Mouse (Mus musculus) kidney, embryonic 14.5 days (tissue): ENCODE data around the gene Cmtm8. TPM values are rescaled to one million over a fixed set of nuclear protein-coding genes. Genes with fewer than 3 reads are reported as not detected.
A peak's percentile ranks its signal among the peaks of the same experiment; 100 is the strongest.

Experiments
- ATAC-seq: fragments of 200-750 bp; cut with Nextera tagmentation; 2 replicates; pipeline ENCODE4 v1.8.0; 2017; ENCODE audit warnings: moderate number of reproducible peaks, mild to moderate bottlenecking, moderate TSS enrichment, moderate library complexity; ENCODE audit not compliant: low FRiP score, low TSS enrichment
- H3K27ac ChIP-seq: fragments of 300-500 bp; sonication (generic); 2 replicates; pipeline ENCODE4 v1.5.1; 2014; ENCODE audit warnings: low read depth, mild to moderate bottlenecking, low read length, moderate library complexity, mixed read lengths
- H3K27me3 ChIP-seq: fragments of 300-500 bp; sonication (generic); 2 replicates; pipeline ENCODE4 v1.6.1; 2014; ENCODE audit warnings: mild to moderate bottlenecking, low read length; ENCODE audit not compliant: control insufficient read depth, insufficient read depth
- H3K36me3 ChIP-seq: fragments of 300-500 bp; sonication (generic); 2 replicates; pipeline ENCODE4 v1.6.1; 2014; ENCODE audit warnings: low read length, mixed read lengths; ENCODE audit not compliant: control insufficient read depth, insufficient read depth
- H3K4me1 ChIP-seq: fragments of 300-500 bp; sonication (generic); 2 replicates; pipeline ENCODE4 v1.6.1; 2014; ENCODE audit warnings: low read length, mixed read lengths; ENCODE audit not compliant: control insufficient read depth, insufficient read depth
- H3K4me2 ChIP-seq: fragments of 300-500 bp; sonication (generic); replicated peaks from 2 replicates; pipeline ENCODE4 v1.6.1; 2014; ENCODE audit warnings: low read depth, mild to moderate bottlenecking, low read length
- H3K4me3 ChIP-seq: fragments of 300-500 bp; sonication (generic); 2 replicates; pipeline ENCODE4 v1.5.1; 2014; ENCODE audit warnings: mild to moderate bottlenecking, low read length
- H3K9ac ChIP-seq: fragments of 300-500 bp; sonication (generic); 2 replicates; pipeline ENCODE4 v1.6.1; 2014; ENCODE audit warnings: low read depth, mild to moderate bottlenecking, low read length, moderate library complexity
- H3K9me3 ChIP-seq: fragments of 300-500 bp; sonication (generic); 2 replicates; pipeline ENCODE4 v1.6.1; 2016; ENCODE audit warnings: low read length; ENCODE audit not compliant: control insufficient read depth
- WGBS: fragments of 180-500 bp; shearing (Covaris S2); extraction: QIAGEN DNeasy Blood & Tissue Kit; methylation state at CpG from one replicate; pipeline ENCODE4 v1.1.7; 2014; 5-methylcytosine and 5-hydroxymethylcytosine counted together
- polyA plus RNA-seq: library from polyadenylated mRNA; unstranded; fragments of >200 nt; fragmentation: Nextera tagmentation; extraction: Ambion mirVana; gene quantifications from 2 replicates; pipeline ENCODE4 v1.2.1, GENCODE M21; 2014

Gene Cmtm8
- polyA plus RNA-seq, 1 experiment from 2014 or later = 36.0 TPM

GRCm38 (mm10) chr9:114798845-114799244, 45.1 kb downstream of the Cmtm8 start:
- H3K9me3 ChIP-seq = no peaks in the 10 kb centered on the region
- 46% methylated on average over 6 of the region's 6 CpGs for WGBS
- H3K9ac ChIP-seq = no peak overlapping the region
- H3K4me3 ChIP-seq = no peak overlapping the region
- H3K4me2 ChIP-seq = no peak overlapping the region
- H3K4me1 ChIP-seq = peaks cover 9% of the 10 kb centered on the region
- H3K36me3 ChIP-seq = no peaks in the 10 kb centered on the region
- H3K27ac ChIP-seq = no peak overlapping the region
- H3K27me3 ChIP-seq = no peaks in the 10 kb centered on the region
- no peak for ATAC-seq

GRCm38 (mm10) chr9:114797329-114798004, 46.5 kb downstream of the Cmtm8 start:
- peak; percentile 79 for ATAC-seq

GRCm38 (mm10) chr9:114796473-114797050, 47.4 kb downstream of the Cmtm8 start:
- Histone ChIP-seq H3K27ac (no peak overlapping the region), H3K9me3 (no peaks in the 10 kb centered on the region), H3K36me3 (no peaks in the 10 kb centered on the region), H3K4me1 (peaks cover 9% of the 10 kb centered on the region), H3K4me2 (no peak overlapping the region), H3K9ac (no peak overlapping the region), H3K27me3 (no peaks in the 10 kb centered on the region), H3K4me3 (no peak overlapping the region)
- no peak for ATAC-seq
- 64% methylated on average over 11 of the region's 11 CpGs for WGBS

More at GRCm38 (mm10) chr9:114797329-114798004, 46.5 kb downstream of the Cmtm8 start:
- Histone ChIP-seq H3K9me3 (no peaks in the 10 kb centered on the region), H3K36me3 (no peaks in the 10 kb centered on the region), H3K4me2 (no peak overlapping the region), H3K27me3 (no peaks in the 10 kb centered on the region), H3K27ac (no peak overlapping the region), H3K9ac (no peak overlapping the region), H3K4me1 (peaks cover 9% of the 10 kb centered on the region), H3K4me3 (no peak overlapping the region)
- 58% methylated on average over 11 of the region's 11 CpGs for WGBS

- WGBS = 85% methylated on average over 4 of the region's 4 CpGs
- no peak overlapping the region for H3K4me2 ChIP-seq
- no peak for ATAC-seq
- H3K9me3 ChIP-seq = no peaks in the 10 kb centered on the region
- no peak overlapping the region for H3K4me3 ChIP-seq
- H3K4me1 ChIP-seq = peaks cover 5% of the 10 kb centered on the region
- H3K36me3 ChIP-seq = no peaks in the 10 kb centered on the region
- no peak overlapping the region for H3K27ac ChIP-seq
- no peak overlapping the region for H3K9ac ChIP-seq
- no peaks in the 10 kb centered on the region for H3K27me3 ChIP-seq
Observed at GRCm38 (mm10) chr9:114794491-114794890, 49.5 kb downstream of the Cmtm8 start.

- no peak overlapping the region for H3K4me2 ChIP-seq
- H3K36me3 ChIP-seq = no peaks in the 10 kb centered on the region
- no peak for ATAC-seq
- 87% methylated on average over 9 of the region's 9 CpGs for WGBS
- H3K9ac ChIP-seq = no peak overlapping the region
- H3K27ac ChIP-seq = no peak overlapping the region
- no peak overlapping the region for H3K4me3 ChIP-seq
- H3K9me3 ChIP-seq = no peaks in the 10 kb centered on the region
- H3K27me3 ChIP-seq = no peaks in the 10 kb centered on the region
- no peaks in the 10 kb centered on the region; the same call in 1 of the 2 replicates for H3K4me1 ChIP-seq
Observed at GRCm38 (mm10) chr9:114793764-114794295, 50.1 kb downstream of the Cmtm8 start.

GRCm38 (mm10) chr9:114789989-114790388, 54.0 kb downstream of the Cmtm8 start:
- Histone ChIP-seq H3K4me1 (peaks cover 5% of the 10 kb centered on the region; the same call in 1 of the 2 replicates), H3K27me3 (no peaks in the 10 kb centered on the region), H3K36me3 (no peaks in the 10 kb centered on the region), H3K4me3 (no peak overlapping the region), H3K4me2 (no peak overlapping the region), H3K27ac (no peak overlapping the region), H3K9ac (no peak overlapping the region), H3K9me3 (no peaks in the 10 kb centered on the region)
- 73% methylated on average over 8 of the region's 8 CpGs for WGBS
- no peak for ATAC-seq

GRCm38 (mm10) chr9:114789557-114789956, 54.4 kb downstream of the Cmtm8 start:
- Histone ChIP-seq H3K9me3 (no peaks in the 10 kb centered on the region), H3K4me2 (no peak overlapping the region), H3K4me1 (peaks cover 5% of the 10 kb centered on the region; the same call in 1 of the 2 replicates), H3K27me3 (no peaks in the 10 kb centered on the region), H3K27ac (no peak overlapping the region), H3K4me3 (no peak overlapping the region), H3K36me3 (no peaks in the 10 kb centered on the region), H3K9ac (no peak overlapping the region)
- WGBS = 55% methylated on average over 7 of the region's 7 CpGs
- no peak for ATAC-seq

GRCm38 (mm10) chr9:114788697-114789096, 55.3 kb downstream of the Cmtm8 start:
- H3K27ac ChIP-seq = no peak overlapping the region
- no peaks in the 10 kb centered on the region for H3K27me3 ChIP-seq
- 87% methylated on average over 8 of the region's 8 CpGs for WGBS
- H3K9me3 ChIP-seq = no peaks in the 10 kb centered on the region
- no peak overlapping the region for H3K4me3 ChIP-seq
- no peak for ATAC-seq
- H3K4me2 ChIP-seq = no peak overlapping the region
- H3K36me3 ChIP-seq = no peaks in the 10 kb centered on the region
- no peak overlapping the region for H3K9ac ChIP-seq
- peaks cover 5% of the 10 kb centered on the region; the same call in 1 of the 2 replicates for H3K4me1 ChIP-seq

- Histone ChIP-seq H3K9ac (no peak overlapping the region), H3K27ac (no peak overlapping the region), H3K4me2 (no peak overlapping the region), H3K27me3 (no peaks in the 10 kb centered on the region), H3K4me1 (peaks cover 5% of the 10 kb centered on the region; the same call in 1 of the 2 replicates), H3K36me3 (no peaks in the 10 kb centered on the region), H3K4me3 (no peak overlapping the region), H3K9me3 (no peaks in the 10 kb centered on the region)
- ATAC-seq = no peak
- WGBS = 92% methylated on average over 7 of the region's 7 CpGs
Observed at GRCm38 (mm10) chr9:114787716-114788115, 56.2 kb downstream of the Cmtm8 start.
